Mouse (Mus musculus) hindbrain, embryonic 13.5 days (tissue): ENCODE results near the gene Gtf2f2. TPM values are rescaled to one million over a fixed set of nuclear protein-coding genes. Genes with fewer than 3 reads are reported as not detected.
"Not testable (repeated sequence)": the region's sequence is repeated elsewhere in the genome, so short reads cannot be mapped to it uniquely, and the experiment has no call there.

Source experiments
- ATAC-seq: fragments of 200-750 bp; cut with Nextera tagmentation; 2 replicates; pipeline ENCODE4 v1.8.0; 2017; ENCODE audit warnings: moderate TSS enrichment; ENCODE audit not compliant: low FRiP score
- H3K27ac ChIP-seq: fragments of 300-500 bp; sonication (generic); 2 replicates; pipeline ENCODE4 v1.5.1; 2015; ENCODE audit warnings: inconsistent platforms, mild to moderate bottlenecking, moderate library complexity
- H3K27me3 ChIP-seq: fragments of 300-500 bp; sonication (generic); 2 replicates; pipeline ENCODE4 v1.6.1; 2015; ENCODE audit warnings: mild to moderate bottlenecking, inconsistent platforms
- H3K36me3 ChIP-seq: fragments of 300-500 bp; sonication (generic); 2 replicates; pipeline ENCODE4 v1.6.1; 2015; ENCODE audit warnings: mild to moderate bottlenecking, inconsistent platforms
- H3K4me1 ChIP-seq: fragments of 300-500 bp; sonication (generic); replicated peaks from 2 replicates; pipeline ENCODE4 v1.6.1; 2015; ENCODE audit warnings: inconsistent platforms
- H3K4me2 ChIP-seq: fragments of 300-500 bp; sonication (generic); 2 replicates; pipeline ENCODE4 v1.6.1; 2015; ENCODE audit warnings: inconsistent platforms, mild to moderate bottlenecking, moderate library complexity
- H3K4me3 ChIP-seq: fragments of 300-500 bp; sonication (generic); 2 replicates; pipeline ENCODE4 v1.5.1; 2015; ENCODE audit warnings: mild to moderate bottlenecking, inconsistent platforms
- H3K9ac ChIP-seq: fragments of 300-500 bp; sonication (generic); 2 replicates; pipeline ENCODE4 v1.6.1; 2015; ENCODE audit warnings: mild to moderate bottlenecking, inconsistent platforms
- H3K9me3 ChIP-seq: fragments of 300-500 bp; sonication (generic); 2 replicates; pipeline ENCODE4 v1.6.1; 2016; ENCODE audit warnings: inconsistent platforms
- WGBS: fragments of 180-500 bp; shearing (Covaris S2); methylation state at CpG from one replicate; pipeline ENCODE4 v1.1.7; 2015; 5-methylcytosine and 5-hydroxymethylcytosine counted together
- polyA plus RNA-seq: library from polyadenylated mRNA; unstranded; fragments of >200 nt; fragmentation: Nextera tagmentation; extraction: Ambion mirVana; gene quantifications from 2 replicates; pipeline ENCODE4 v1.2.1, GENCODE M21; 2015

The Gtf2f2 gene
- polyA plus RNA-seq, 1 experiment from 2014 or later, result 43.3 TPM

DNA sequence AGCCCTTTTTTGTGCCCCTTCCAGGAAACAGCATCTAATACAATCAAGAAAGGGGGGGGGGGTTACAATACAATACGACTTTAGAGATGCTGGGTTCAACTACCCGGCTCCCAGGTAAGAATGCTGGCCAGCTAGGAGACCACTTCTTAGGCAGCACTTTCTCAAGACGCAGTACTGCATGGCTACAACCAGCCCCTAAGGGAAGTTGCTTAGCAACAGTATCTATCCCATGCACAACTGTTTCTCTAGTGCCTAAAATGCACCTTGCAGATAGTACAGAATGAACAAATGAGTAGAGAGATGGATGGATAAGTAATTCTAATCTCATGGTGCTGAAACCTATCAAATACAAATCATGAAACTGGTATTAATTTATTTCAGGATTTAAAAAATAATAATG, 63.0 kb downstream of the Gtf2f2 start:
- H3K9ac ChIP-seq, result no peak overlapping the region
- H3K4me3 ChIP-seq, result no peak overlapping the region
- no peaks in the 10 kb centered on the region for H3K9me3 ChIP-seq
- 47% methylated on average over 3 of the region's 3 CpGs for WGBS
- no peak overlapping the region for H3K27ac ChIP-seq
- H3K36me3 ChIP-seq, result no peaks in the 10 kb centered on the region
- peaks cover 6% of the 10 kb centered on the region; the same call in 1 of the 2 replicates for H3K4me1 ChIP-seq
- no peak overlapping the region for H3K4me2 ChIP-seq
- no peaks in the 10 kb centered on the region for H3K27me3 ChIP-seq
- ATAC-seq, result no peak

DNA sequence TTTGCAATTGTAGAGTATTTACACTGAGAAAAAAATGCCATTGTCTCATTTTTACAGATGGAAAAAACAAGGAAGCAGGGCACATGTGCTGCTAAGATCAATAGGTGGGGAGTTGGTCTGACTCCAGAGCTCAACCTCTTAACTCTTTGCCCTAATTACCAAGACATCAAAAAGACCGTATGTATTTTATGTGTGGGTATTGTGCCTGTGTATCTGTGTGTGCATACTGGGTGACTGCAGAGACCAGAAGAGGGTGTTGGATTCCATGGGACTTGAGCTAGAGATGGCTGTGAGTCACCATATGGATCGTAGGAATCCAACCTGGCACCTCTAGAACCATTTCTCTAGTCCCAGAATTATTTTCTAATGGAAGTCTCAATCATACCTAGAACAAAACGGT, 68.3 kb downstream of the Gtf2f2 start:
- Histone ChIP-seq H3K36me3 (no peaks in the 10 kb centered on the region), H3K4me2 (no peak overlapping the region), H3K4me1 (no peaks in the 10 kb centered on the region), H3K4me3 (no peak overlapping the region), H3K27ac (no peak overlapping the region), H3K27me3 (no peaks in the 10 kb centered on the region), H3K9me3 (no peaks in the 10 kb centered on the region), H3K9ac (no peak overlapping the region)
- WGBS, result 87% methylated on average over 3 of the region's 3 CpGs
- no peak for ATAC-seq

DNA sequence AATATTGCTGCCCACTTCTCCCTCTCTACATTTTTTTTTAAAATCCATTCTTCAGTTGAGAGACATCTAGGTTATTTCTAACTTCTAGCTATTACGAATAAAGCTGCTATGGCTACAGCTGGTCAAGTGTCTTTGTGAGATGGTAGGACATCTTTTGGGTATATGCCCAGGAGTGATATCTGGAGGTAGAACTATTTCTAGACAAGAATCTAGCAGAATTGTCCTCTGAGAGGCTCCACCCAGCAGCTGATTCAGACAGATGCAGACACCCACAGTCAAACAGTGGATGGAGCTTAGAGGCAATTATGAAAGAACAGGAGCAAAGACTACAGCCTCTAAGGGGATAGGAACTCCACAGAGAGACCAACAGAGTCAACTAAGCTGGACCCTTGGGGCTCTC, 69.2 kb downstream of the Gtf2f2 start:
- no peaks in the 10 kb centered on the region for H3K4me1 ChIP-seq
- no peaks in the 10 kb centered on the region for H3K9me3 ChIP-seq
- no peak overlapping the region for H3K9ac ChIP-seq
- no peaks in the 10 kb centered on the region for H3K36me3 ChIP-seq
- no peak overlapping the region for H3K4me2 ChIP-seq
- no peaks in the 10 kb centered on the region for H3K27me3 ChIP-seq
- WGBS, result 98% methylated on average over 1 of the region's 1 CpGs
- H3K27ac ChIP-seq, result no peak overlapping the region
- no peak overlapping the region for H3K4me3 ChIP-seq
- no peak for ATAC-seq

GRCm38 (mm10) chr14:75937714-75938113, 73.0 kb downstream of the Gtf2f2 start:
- H3K9me3 ChIP-seq, result no peaks in the 10 kb centered on the region
- H3K9ac ChIP-seq, result no peak overlapping the region
- H3K4me3 ChIP-seq, result no peak overlapping the region
- H3K36me3 ChIP-seq, result no peaks in the 10 kb centered on the region
- no peaks in the 10 kb centered on the region for H3K27me3 ChIP-seq
- H3K27ac ChIP-seq, result no peak overlapping the region
- 87% methylated on average over 1 of the region's 1 CpGs for WGBS
- no peaks in the 10 kb centered on the region for H3K4me1 ChIP-seq
- no peak for ATAC-seq
- no peak overlapping the region for H3K4me2 ChIP-seq

DNA sequence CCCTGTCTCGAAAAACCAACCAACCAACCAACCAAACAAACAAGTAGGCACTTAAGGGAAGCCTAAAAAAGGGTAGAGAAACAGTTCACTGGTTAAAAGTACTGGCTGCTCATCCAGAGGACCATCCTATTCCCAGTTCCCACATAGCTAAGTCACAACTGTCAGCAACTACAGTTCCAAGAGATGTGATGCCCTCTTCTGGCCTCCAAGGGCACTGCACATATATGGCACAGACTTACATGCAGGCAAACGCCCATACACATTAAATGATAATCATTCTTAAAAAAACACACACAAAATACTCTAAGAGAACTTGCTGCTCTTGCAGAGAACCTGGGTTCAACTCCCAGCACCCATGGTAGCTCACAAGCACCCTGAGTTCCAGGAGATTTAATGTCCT, 76.3 kb downstream of the Gtf2f2 start:
- Histone ChIP-seq H3K4me1 (no peaks in the 10 kb centered on the region), H3K9ac (no peak overlapping the region), H3K4me2 (no peak overlapping the region), H3K36me3 (no peaks in the 10 kb centered on the region), H3K27me3 (no peaks in the 10 kb centered on the region), H3K9me3 (no peaks in the 10 kb centered on the region), H3K4me3 (no peak overlapping the region), H3K27ac (no peak overlapping the region)
- ATAC-seq, result no peak
- 96% methylated on average over 2 of the region's 2 CpGs for WGBS

GRCm38 (mm10) chr14:75931266-75931665, 79.4 kb downstream of the Gtf2f2 start:
- ATAC-seq, result no peak
- H3K9ac ChIP-seq, result no peak overlapping the region
- H3K4me1 ChIP-seq, result no peaks in the 10 kb centered on the region
- no peaks in the 10 kb centered on the region for H3K27me3 ChIP-seq
- H3K27ac ChIP-seq, result no peak overlapping the region
- H3K4me2 ChIP-seq, result no peak overlapping the region
- 95% methylated on average over 23 of the region's 23 CpGs for WGBS
- H3K4me3 ChIP-seq, result no peak overlapping the region
- no peaks in the 10 kb centered on the region for H3K9me3 ChIP-seq
- H3K36me3 ChIP-seq, result no peaks in the 10 kb centered on the region

DNA sequence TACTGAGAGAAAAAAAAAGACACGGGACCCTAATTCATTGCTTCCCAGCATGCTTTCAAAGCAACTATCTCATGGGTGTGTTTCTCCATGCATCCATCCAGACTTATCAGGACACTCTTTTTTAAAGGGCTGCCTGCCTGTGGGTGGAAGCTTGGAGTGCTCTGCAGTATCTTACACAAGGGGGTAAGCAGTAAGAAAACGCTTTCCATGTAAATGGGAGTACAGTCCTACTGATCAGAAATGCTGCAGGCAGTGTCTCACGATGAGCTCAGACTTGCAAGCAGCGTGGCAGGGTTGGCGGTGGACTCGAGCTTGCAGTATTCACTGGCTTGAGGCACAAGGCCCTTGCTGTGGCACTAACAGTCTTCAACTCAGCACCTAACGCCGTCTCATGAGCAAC, 81.0 kb downstream of the Gtf2f2 start:
- H3K27me3 ChIP-seq, H3K9ac ChIP-seq, ATAC-seq, H3K27ac ChIP-seq, H3K4me3 ChIP-seq, H3K4me1 ChIP-seq, H3K4me2 ChIP-seq, H3K36me3 ChIP-seq, H3K9me3 ChIP-seq: not testable (repeated sequence)
- 94% methylated on average over 8 of the region's 8 CpGs for WGBS

DNA sequence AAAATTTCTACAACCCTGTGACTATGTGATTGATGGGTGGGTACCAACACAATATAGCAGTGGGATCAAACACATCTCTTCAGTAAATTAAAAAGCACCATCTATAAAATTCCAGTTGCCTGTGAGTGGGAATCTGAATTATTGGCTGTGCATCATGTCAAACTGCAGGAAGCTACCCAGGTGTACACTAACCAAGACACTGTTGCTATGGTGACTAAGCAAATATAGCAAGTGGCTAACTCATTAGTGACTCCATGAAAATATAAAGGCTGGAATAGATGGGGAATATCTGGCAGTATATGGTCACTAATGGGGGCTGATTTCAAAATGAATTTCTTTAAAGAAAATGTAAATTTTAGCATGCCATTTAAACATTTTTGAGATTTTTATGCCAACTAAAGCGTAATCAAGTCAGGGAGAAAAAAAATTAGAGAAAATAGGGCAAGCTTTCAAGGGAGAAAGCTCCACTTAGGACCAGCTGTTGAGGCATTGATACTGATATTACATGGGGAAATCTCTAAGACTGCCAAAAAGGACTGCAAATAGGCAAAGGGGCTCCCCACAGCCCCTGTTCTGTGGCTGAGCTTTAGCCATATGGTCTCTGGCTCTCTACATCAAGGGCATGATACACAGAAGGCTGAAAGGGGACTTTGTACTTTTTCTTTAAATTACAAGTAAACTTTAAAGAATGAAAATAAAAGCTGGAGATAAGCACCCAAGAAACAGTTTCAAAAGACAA, 87.2 kb downstream of the Gtf2f2 start:
- peak; percentile 63; the same call in 1 of the 2 replicates for ATAC-seq
- Histone ChIP-seq H3K27me3 (no peaks in the 10 kb centered on the region), H3K27ac (peak overlapping the region; percentile 44; the same call in 1 of the 2 replicates), H3K9ac (no peak overlapping the region), H3K4me1 (peaks cover 3% of the 10 kb centered on the region), H3K4me2 (no peak overlapping the region), H3K36me3 (no peaks in the 10 kb centered on the region), H3K4me3 (no peak overlapping the region), H3K9me3 (no peaks in the 10 kb centered on the region)
- 92% methylated on average over 1 of the region's 1 CpGs for WGBS

DNA sequence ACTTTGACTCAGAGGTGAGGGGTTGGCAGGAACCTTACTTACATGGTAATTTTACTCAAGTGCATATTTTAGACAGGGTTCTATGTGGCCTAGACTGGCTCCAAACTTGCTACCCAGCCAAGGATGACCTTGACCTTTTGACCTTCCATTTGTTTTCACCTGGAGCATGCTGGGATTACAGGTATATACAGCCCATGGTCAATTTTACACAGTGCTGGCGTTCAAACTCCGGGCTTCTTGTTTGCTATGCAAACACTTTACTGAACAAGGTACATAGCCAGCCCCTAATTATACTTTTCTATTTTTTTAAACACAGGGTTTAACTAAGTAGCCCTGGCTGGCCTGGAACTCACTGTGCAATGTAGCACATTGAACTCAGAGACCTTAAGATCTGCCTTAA, 98.0 kb downstream of the Gtf2f2 start:
- 95% methylated on average over 2 of the region's 2 CpGs for WGBS
- H3K4me3 ChIP-seq, result no peak overlapping the region
- H3K36me3 ChIP-seq, result peaks cover 3% of the 10 kb centered on the region; the same call in 1 of the 2 replicates
- no peak overlapping the region for H3K4me2 ChIP-seq
- no peak overlapping the region for H3K9ac ChIP-seq
- no peaks in the 10 kb centered on the region; the same call in 1 of the 2 replicates for H3K4me1 ChIP-seq
- H3K27ac ChIP-seq, result no peak overlapping the region
- H3K9me3 ChIP-seq, result no peaks in the 10 kb centered on the region
- no peak for ATAC-seq
- no peaks in the 10 kb centered on the region for H3K27me3 ChIP-seq

- Histone ChIP-seq H3K36me3 (peaks cover 3% of the 10 kb centered on the region; the same call in 1 of the 2 replicates), H3K27me3 (no peaks in the 10 kb centered on the region), H3K9ac (no peak overlapping the region), H3K4me1 (no peaks in the 10 kb centered on the region; the same call in 1 of the 2 replicates), H3K4me3 (no peak overlapping the region), H3K27ac (no peak overlapping the region), H3K9me3 (no peaks in the 10 kb centered on the region), H3K4me2 (no peak overlapping the region)
- WGBS, result 85% methylated on average over 6 of the region's 6 CpGs
- ATAC-seq, result no peak
Observed at GRCm38 (mm10) chr14:75911968-75912367, 98.7 kb downstream of the Gtf2f2 start.

DNA sequence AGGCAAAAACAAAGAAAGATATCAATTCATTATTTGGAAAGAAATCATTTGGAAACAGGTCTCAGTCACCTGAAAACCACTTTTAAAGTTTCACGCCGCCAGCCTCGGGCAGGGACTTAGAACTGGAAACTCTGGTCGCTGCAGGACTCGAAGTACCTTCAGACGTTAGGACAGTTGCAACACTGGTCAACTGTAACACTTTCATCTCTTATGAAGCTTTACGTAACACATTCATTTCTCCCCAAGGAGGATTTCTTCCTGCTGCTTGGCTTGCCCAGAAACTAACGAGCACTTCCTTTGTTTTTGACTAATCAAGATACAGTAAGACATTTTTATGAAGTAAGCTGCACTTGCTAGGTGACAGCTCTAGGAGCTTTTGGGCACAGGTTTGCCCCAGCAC, 103.7 kb downstream of the Gtf2f2 start:
- Histone ChIP-seq H3K9ac (no peak overlapping the region), H3K9me3 (no peaks in the 10 kb centered on the region), H3K4me1 (peaks cover 4% of the 10 kb centered on the region; the same call in 1 of the 2 replicates), H3K27ac (no peak overlapping the region), H3K4me3 (no peak overlapping the region), H3K36me3 (peaks cover 20% of the 10 kb centered on the region), H3K4me2 (no peak overlapping the region), H3K27me3 (no peaks in the 10 kb centered on the region)
- 93% methylated on average over 8 of the region's 8 CpGs for WGBS
- ATAC-seq, result no peak

- H3K9me3 ChIP-seq, result no peaks in the 10 kb centered on the region
Observed at GRCm38 (mm10) chr14:75904972-75905371, 105.7 kb downstream of the Gtf2f2 start.

GRCm38 (mm10) chr14:75903131-75903530, 107.5 kb downstream of the Gtf2f2 start:
- WGBS, result 97% methylated on average over 3 of the region's 3 CpGs
- H3K4me2 ChIP-seq, result no peak overlapping the region

More at GRCm38 (mm10) chr14:75904972-75905371, 105.7 kb downstream of the Gtf2f2 start:
- Histone ChIP-seq H3K4me1 (peaks cover 19% of the 10 kb centered on the region), H3K9ac (no peak overlapping the region), H3K36me3 (peaks cover 20% of the 10 kb centered on the region), H3K27me3 (no peaks in the 10 kb centered on the region), H3K4me2 (no peak overlapping the region), H3K4me3 (no peak overlapping the region), H3K27ac (no peak overlapping the region)
- no peak for ATAC-seq
- WGBS, result 99% methylated on average over 3 of the region's 3 CpGs

More at GRCm38 (mm10) chr14:75903131-75903530, 107.5 kb downstream of the Gtf2f2 start:
- Histone ChIP-seq H3K9ac (no peak overlapping the region), H3K4me1 (peaks cover 26% of the 10 kb centered on the region), H3K36me3 (peaks cover 20% of the 10 kb centered on the region), H3K9me3 (no peaks in the 10 kb centered on the region), H3K27ac (no peak overlapping the region), H3K27me3 (no peaks in the 10 kb centered on the region), H3K4me3 (no peak overlapping the region)
- ATAC-seq, result no peak
